Mouse (Mus musculus) neutrophil, adult 5-6 weeks (primary cell): Measurements from ENCODE around the gene Adam8. TPM values are rescaled to one million over a fixed set of nuclear protein-coding genes. Genes with fewer than 3 reads are reported as not detected.

Source experiments
- ATAC-seq: fragments of 151-379, 151-347 bp; 2 replicates; pipeline ENCODE4 v1.8.0; 2017; ENCODE audit warnings: mild to moderate bottlenecking, moderate TSS enrichment; ENCODE audit not compliant: insufficient number of reproducible peaks, poor library complexity, low FRiP score, severe bottlenecking; ENCODE audit errors: extremely low read depth
- total RNA-seq: library from RNA; stranded (forward); fragments of 200-1000 nt; gene quantifications from 2 replicates; pipeline ENCODE4 v1.2.3, GENCODE M21; 2017

Adam8 gene
- total RNA-seq, 1 experiment from 2014 or later = 224 TPM

DNA sequence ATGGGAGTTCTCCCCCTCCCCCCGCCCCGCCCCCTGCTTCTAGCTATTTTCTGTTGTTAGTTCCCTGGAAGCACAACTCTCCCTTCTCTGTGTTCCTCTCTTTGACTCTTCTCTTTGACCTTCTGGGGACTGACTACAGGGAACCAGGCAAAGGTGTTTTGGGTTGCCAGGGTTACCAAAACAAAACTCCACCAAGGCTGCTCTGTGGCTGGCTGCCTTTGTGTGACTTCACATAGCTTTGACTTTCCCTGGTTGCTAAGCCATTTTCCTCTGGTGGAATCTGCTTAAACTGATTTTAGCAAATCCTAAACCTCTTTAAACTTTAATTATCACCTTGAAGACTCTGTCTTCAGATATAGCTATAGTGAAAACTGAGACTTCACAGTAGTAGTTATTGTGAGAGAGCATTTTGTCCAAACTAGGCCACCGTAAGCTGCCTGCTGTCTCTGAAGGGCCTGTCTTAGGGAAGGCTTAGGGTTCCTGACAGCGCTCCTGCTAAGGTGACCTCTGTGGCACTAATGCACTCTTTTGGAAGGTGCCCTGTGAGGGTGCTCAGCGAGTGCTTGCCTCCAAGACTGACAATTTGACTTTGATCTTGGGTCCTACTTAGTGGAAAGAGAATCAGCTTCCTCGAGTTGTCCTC lies 40.2 kb downstream of the Adam8 start:
- ATAC-seq = no peak

DNA sequence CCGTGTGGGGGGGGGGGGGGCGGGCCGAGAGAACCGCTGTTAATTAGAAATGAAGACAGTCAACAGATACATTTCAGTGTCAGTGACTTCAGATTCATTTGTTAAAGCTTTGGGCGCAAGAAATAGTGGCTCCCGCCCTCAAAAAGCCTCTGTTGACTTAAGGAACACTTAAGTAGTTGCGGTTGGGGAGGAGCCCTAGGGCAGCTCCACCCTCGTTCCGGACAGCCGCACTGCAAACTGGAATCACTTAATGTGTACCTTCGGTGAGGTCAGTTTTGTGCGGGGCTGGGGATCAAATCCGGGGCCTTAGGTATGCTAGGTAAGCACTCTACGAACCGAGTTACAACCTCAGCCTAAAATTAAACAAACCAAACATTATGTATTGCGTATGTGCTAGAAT lies 41.3 kb downstream of the Adam8 start:
- ATAC-seq = peak; percentile 49

DNA sequence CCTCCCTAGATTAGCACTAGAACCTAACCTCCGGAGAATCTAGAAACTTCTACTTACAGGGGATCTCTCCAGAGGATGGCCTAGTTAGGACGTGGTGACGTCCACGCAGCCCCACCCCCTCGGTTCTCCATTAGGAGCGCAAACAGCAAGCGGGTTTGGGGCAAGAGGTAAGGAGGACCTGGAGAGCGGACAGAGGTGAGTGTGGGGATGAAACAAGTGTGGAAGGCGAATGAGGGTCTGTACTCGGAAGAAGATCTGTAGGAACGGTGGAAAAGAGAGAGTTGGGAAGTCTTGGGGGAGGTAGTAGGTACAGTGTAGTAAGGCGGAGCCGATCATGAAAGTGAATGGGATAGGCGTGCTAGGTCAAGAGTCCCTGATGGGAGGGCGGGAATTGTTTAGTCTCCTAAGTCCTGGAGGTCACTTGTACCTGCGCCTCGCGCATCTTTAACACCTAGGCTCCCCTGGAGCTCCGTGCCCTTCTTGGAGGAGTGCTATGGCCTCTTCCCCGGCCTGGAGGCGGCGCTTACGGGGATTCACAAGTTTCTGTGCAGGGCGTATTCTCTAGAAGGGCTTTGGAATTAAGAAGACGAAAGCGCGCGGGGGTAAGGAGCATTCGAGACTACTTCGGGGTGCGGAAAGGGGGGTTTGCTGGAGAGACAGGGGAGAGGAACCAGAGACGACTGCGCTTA lies 41.9 kb downstream of the Adam8 start:
- ATAC-seq = peak; percentile 44

DNA sequence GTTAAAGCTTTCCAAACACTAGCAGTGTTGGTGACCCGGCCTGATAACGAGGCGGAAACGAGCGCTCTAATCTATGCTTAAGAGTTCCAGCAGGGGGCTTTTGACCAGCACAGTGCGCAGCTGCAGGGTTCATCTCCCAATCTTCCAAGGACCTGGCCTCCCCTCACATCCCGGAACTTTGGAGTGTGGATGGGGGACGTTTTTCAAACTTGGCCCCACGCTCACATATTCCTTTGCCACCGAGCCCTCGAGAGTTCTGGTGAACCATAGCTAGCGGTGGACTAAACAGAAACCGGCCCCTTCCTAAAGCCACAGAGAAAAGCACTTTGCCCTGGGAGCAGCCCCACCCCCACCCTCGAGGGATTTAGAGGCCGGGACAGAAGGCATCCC lies 42.5 kb downstream of the Adam8 start:
- peak; percentile 47; the same call in 1 of the 2 replicates for ATAC-seq

DNA sequence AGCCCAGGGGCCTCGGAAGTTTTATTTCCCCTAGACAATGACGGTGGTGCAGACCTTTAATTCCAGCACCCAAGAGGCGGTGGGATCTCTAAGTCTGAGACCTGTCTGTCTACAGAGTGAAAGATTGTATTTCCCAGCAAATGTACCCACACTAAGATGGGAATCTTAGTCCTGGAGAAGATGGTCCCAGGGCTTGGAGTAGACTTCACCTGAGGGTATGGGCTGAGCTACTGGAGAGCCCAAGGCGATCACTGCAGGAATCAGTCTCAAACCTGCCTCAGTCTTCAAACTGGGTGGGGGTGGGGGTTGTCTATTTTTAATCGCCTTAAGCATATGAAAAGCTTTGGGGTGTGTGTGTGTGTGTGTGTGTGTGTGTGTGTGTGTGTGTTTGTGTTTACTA lies 46.3 kb downstream of the Adam8 start:
- no peak for ATAC-seq

DNA sequence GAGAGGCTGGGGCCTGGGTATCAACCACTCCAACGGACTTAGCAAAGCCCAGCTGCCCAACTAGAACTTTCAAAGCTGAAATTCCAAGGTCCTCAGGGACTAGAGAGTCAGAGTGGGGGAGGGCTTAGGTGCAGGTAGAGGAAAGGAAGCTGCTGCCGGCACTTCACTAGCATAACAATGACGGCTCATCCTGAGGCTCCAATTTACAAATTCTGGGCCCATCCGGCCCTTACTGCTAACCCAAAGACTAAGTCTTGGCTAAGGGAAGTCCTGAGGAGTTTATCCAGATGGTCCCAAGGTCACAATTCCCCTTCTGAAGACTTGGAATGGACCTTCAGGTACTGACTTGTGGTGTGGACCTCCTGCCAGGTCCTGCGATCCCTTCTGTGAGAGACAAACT lies 46.8 kb downstream of the Adam8 start:
- ATAC-seq = no peak

DNA sequence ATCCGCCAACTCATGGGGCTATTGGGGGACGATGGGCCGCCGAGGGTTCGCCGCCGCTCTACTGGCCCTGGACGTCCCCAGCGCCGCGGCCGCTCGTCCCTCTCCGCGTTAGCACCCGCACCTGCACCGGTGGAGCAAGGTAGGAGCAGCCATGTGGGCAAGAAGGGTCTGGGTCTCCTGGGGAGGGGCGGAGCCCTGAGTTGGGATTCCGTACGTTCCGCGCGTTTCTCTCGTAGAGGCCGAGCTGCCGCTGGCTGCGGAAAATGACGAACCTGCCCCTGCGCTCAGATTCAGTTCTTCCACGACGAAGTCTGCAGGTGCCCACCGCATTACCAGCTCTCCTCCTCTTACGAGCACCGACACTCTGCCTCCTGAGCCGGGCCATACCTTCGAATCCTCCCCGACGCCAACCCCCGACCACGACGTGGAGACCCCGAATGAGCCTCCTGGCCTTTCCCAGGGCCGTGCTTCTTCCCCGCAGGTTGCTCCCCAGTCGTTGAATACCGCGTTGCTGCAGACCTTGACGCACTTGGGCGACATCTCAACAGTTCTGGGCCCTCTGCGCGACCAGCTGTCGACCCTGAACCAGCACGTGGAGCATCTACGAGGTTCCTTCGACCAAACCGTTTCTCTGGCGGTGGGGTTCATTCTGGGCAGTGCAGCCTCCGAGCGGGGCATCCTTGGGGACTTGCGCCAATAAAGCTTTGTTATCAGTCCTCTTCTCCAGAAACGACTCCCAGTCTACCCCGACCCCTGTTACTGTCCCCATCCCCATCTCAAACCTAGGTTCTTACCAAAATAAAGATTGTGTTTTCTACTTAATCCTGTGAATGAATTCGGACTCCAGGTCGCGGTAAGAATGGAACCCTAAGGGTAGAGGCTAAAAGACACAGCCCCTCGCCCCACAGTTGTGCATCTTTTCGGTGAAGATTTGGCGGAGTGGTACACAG lies 47.8 kb downstream of the Adam8 start:
- no peak for ATAC-seq

DNA sequence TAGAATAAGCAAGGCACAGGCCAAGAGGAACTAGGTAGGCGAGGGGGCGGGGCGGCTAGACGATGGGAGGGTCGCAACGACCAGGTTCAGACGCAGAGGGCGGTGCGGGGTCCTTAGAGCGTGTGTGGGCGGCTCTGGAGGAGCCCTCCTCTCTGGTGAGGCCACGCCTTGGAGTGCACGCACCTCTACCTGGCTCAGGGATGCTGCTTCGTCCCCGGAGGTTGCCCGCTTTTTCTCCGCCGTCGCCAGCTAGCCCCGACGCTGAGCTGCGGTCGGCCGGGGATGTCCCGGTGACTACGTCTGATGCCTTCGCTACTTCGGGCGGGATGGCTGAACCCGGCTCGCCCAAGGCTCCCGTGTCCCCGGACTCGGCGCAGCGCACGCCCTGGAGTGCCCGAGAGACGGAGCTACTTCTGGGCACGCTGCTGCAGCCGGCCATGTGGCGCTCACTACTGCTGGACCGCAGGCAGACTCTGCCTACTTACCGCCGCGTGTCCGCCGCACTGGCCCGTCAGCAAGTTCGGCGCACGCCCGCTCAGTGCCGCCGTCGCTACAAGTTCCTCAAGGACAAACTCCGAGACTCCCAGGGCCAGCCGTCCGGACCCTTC lies 48.6 kb downstream of the Adam8 start, which contains the start of gene Utf1:
Gene Utf1 (plus strand): TSS at position 116 of the 608 bp plus-strand sequence.
- peak; percentile 36; the same call in 1 of the 2 replicates for ATAC-seq

DNA sequence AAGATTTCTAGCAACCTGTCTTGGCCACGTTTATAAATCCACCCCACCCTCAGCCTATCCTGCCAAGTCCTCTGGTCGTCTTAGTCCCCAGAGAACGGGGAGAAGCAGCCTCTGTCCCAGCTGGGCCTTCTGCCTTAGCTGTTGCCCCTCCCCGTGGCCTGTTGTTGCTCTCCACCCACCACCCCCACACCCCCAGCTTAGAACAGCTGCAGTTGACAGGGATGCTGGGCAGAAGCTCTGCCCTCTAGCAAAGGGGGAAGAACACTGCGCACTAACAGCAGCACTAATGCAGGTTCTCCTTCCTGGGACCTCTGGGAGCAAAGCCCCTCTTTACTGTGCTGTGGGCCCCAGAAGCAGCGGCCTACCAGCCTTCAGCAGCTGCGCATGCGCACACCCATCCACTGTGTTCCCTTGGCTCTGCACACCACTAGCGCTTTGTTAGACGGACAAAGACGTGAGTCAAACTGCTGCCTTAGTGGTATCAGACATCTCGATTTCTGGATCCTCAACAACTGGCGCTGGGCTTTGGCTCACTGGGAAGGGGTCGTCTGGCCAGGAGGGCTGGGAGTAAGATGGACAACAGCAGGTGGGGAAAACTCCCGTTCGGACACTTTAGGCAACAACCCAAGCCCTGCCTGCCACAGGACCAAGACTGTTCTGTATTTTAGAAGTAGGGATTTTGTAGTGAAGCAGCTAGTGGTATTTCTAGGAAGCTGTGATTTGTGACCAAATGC lies 51.7 kb downstream of the Adam8 start:
- ATAC-seq = no peak

DNA sequence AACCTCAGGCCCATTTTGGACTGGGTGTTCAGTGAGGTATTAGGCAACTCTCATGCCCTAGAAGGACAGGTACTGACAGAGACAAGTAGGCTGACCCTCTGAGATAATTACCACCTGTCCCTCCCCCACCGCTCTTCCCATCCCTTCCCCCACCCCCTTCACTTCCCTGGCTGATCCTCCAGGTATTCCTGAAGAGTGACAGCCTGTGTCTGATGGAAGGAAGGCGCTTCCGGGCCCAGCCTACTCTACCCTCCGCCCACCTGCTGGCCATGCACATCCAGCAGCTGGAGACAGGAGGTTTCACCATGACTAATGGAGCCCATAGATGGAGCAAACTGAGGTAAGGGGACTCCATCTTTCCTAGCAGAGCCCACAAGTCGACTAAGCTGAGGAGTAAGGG lies 54.6 kb downstream of the Adam8 start:
- no peak for ATAC-seq

DNA sequence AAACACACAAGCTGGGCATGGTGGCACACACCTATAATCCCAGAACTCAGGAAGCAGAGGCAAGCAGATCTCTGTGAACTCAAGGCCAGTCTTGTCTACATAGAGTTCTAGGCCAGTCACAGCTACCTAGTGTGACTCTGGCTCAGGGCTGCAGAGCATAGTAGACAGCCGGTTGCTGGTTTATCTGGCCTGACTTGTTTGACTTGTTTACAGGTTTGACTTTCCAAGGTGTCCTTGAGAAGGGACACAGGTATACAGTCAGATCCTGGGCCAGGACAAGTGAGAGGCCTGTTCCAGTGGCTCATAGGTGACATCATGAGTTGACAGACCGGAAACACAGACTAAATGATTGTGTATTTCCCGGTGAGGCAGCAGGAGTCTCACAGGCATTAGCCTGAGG lies 55.2 kb downstream of the Adam8 start:
- ATAC-seq = no peak

DNA sequence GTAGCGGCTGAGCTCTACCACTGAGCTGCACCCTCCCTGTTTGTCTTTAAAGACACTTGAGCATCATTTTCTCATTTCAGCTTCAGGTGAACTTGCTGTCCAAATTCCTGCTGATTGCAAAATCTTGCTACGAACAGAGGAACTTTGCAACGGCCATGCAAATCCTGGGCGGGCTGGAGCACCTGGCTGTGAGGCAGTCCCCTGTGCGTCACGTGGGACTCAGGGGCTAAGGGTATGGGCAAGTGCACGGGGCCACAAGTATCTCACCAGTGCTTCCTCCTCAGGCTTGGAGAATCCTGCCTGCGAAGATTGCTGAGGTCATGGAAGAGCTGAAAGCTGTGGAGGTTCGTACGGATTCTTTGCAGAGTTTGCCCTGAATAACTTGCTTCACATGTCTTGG lies 55.7 kb downstream of the Adam8 start:
- ATAC-seq = no peak

DNA sequence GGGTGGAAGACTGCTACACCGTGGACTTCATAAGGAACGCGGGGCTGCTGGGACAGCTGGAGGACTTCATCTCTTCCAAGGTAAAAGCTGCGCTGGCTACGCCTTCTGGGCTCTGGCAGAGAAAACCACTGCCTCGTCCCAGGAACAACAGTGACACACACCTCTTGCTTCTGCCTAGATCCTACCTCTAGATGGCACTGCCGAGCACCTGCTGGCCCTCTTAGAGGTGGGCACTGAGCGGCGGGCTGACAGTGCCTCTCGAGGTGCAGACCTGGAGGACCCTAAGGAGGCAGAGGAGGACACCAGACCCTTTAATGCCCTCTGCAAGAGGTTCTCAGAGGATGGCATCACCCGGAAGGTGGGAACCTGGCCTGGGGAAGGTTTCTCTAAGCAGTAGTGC lies 61.6 kb downstream of the Adam8 start:
- ATAC-seq = 0 out of 2 replicates have a peak, but pooled peaks have one; percentile 24

Other genes starting within 250 kb of the Adam8 start
- not detected in 2 replicates for gene Adgra1, start 158.4 kb downstream of the Adam8 start, total RNA-seq
- not detected in 2 replicates for gene Kndc1, start 97.9 kb downstream of the Adam8 start, total RNA-seq
- not detected in 2 replicates for gene Utf1, start 48.8 kb downstream of the Adam8 start, total RNA-seq
- 2.2 TPM in 2 replicates for gene 6430531B16Rik, start 13.8 kb downstream of the Adam8 start, total RNA-seq
- gene Zfp511, start 43.8 kb upstream of the Adam8 start, total RNA-seq = 22.7 and 27.9 TPM in 2 replicates
- gene Tubgcp2, start 44.1 kb upstream of the Adam8 start, total RNA-seq = 15.6 and 16.8 TPM in 2 replicates
- gene Msx3, start 56.5 kb upstream of the Adam8 start, total RNA-seq = not detected in 2 replicates
- not detected in 2 replicates for gene Caly, start 90.0 kb upstream of the Adam8 start, total RNA-seq
- not detected in 2 replicates for gene Prap1, start 100.8 kb upstream of the Adam8 start, total RNA-seq
- 1.9 TPM in 1 of 2 replicates, not detected in the other for gene Fuom, start 109.9 kb upstream of the Adam8 start, total RNA-seq
- 2.2 and 4.9 TPM in 2 replicates for gene Paox, start 123.2 kb upstream of the Adam8 start, total RNA-seq
- gene Echs1, start 123.9 kb upstream of the Adam8 start, total RNA-seq = 20.0 and 45.2 TPM in 2 replicates
- gene Mtg1, start 145.0 kb upstream of the Adam8 start, total RNA-seq = 5.0 and 13.8 TPM in 2 replicates
- gene Sprn, start 162.3 kb upstream of the Adam8 start, total RNA-seq = not detected in 2 replicates
- not detected in 2 replicates for gene Olfr522, start 172.2 kb upstream of the Adam8 start, total RNA-seq
- 0.23 TPM in 1 of 2 replicates, not detected in the other for gene Olfr523, start 180.7 kb upstream of the Adam8 start, total RNA-seq
- gene Olfr524, start 213.4 kb upstream of the Adam8 start, total RNA-seq = not detected in 2 replicates
- gene Cd163l1, start 225.7 kb upstream of the Adam8 start, total RNA-seq = 0.47 and 1.6 TPM in 2 replicates